Mouse (Mus musculus): ENCODE measurements around the gene Negr1.

The Negr1 gene

GRCm38 (mm10) chr3:156796061-156796691, 234.6 kb downstream of the Negr1 start:
- DNase-seq (ENCODE audit: low spot score) = no peak

GRCm38 (mm10) chr3:156799228-156799627, 237.6 kb downstream of the Negr1 start:
- no peak for DNase-seq (ENCODE audit: low spot score)

- no peak for DNase-seq (ENCODE audit: low spot score)
These were observed 248.2 kb downstream of the Negr1 start for GRCm38 (mm10) chr3:156809836-156810235.

DNA sequence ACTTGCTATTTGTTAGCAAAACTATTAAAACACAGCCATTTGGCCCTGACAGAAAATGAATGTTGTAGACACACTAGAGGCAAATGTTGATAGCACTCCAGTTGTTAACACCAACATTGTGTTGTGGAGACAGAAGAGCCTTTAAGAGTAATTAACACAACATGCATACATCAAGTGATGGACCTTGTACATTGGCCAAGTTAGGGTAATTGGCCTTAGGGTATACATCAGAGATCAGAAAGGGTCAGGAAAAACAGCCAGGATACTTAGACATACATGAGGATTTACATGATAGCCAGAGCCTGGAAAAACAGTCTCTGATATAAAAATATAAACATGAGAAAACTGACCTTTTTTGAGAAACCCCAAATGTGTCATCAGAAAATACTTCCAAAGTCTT, 255.3 kb downstream of the Negr1 start:
- no peak for DNase-seq (ENCODE audit: low spot score)

GRCm38 (mm10) chr3:156817452-156817851, 255.9 kb downstream of the Negr1 start:
- no peak for DNase-seq (ENCODE audit: low spot score)

DNA sequence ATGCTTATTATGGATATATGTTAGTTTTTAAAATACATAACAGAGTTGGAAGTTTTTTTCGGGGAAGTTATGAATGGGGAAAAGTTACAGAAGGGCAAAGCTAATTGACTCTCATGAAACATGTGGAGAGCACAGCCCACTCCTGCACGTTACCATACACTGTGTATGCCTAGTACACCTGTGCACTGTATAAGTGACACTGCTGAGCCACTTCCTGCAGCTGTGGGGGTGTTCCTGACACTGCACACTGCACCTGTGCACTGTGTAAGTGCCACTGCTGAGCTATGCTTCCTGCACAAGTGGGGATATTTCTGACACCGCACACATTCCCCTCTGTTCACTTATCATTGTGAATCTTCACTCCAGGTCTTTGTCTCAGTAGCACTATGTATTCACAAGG, 261.4 kb downstream of the Negr1 start:
- DNase-seq (ENCODE audit: low spot score) = no peak

GRCm38 (mm10) chr3:156833920-156834319, 272.3 kb downstream of the Negr1 start:
- DNase-seq (ENCODE audit: low spot score) = no peak

- DNase-seq (ENCODE audit: low spot score) = no peak
These were observed 277.0 kb downstream of the Negr1 start for GRCm38 (mm10) chr3:156838550-156838949.

DNA sequence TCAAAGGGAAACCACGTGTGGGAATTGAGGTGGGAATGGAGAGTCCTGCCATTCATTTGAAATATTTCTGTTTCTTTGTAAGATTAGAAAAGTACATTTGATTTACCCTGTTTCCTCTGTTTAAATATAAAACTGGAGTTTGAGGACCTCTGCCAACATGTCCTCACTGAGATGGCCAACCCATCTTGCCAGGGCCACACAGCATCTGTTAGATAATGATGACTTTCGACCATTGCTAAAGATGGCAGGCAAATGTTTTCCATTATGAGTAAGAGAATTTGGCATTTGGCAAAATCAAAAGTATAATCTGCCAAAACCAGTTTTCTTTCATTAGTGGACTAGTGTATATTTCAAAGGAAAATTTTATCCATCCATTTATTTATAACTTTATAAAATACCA, 286.8 kb downstream of the Negr1 start:
- DNase-seq (ENCODE audit: low spot score) = no peak

GRCm38 (mm10) chr3:156851921-156852320, 290.3 kb downstream of the Negr1 start:
- peak; percentile 23 for DNase-seq (ENCODE audit: low spot score)

DNA sequence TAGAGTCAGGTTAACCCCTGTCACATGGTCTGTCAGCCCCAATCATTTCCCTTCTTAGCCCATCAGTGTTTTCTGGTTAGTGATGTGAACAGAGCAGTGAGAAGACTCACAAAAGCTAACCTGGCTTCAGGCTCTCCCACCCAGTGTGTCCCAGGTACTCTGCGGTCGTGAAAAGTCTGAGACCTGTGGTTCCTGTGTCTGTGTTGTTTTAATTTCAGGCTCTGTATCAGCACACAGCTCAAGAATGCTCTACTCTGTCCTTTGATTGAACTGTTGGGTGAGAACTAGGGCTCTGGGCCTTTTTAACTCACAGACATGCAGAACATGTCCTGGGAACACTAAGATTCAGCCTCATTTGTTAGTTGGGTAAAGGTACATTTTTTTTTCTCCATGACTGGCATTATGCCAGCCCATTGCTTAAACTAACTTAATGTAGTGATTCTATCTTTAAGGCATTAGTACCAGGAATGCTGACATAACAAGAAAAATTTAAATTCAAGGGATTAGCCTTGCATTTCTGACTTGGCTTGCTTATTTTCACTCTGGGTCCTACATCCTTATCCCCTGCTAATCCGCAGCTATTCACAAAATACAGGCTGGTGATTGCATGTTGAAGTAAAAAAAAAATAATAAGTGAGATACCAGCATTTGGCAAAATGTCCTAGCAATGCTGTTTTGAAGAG, 308.8 kb downstream of the Negr1 start:
- DNase-seq (ENCODE audit: low spot score) = no peak

DNA sequence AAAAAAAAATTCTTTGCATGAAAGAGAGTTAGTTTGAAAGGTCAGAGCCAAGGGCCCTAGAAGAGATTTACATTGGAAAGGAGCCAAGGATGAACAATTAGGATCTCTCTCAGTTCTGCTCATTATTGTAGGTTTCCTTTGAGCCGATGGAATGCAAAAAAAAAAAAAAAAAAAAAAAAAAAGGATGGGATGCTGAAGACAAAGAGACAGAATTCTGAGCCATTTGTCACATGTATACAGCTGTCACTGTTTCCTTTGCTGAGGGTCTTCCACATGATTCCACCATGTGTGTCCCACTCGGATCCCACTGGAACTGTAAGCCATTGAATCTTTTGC, 309.3 kb downstream of the Negr1 start:
- no peak for DNase-seq (ENCODE audit: low spot score)

DNA sequence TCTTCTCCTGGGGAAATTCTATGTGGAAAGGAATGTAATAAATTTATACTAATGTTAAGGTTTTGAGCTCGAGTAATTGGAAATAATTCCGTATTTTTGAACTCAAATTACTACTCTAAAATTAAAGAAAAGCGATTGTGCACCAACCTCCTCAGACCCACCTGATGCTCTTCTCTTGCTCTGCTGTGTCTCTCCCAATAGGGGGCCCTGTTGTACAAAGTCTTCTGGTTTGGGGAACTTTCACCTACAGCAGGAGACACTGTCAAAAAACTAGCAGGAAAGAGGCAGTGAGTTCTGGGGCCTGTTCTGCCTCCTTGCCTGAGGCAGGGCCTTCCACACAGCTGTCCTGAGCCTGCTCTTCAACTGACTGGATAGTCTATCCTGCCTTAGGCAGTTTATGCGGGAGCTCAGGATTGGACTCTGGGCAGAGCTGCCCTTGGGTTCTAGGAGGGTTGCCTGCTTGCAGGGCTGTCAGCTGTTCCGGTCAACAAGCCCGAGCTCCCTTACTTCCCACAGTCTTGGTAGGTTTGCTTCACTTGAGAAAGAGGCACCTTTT, 310.1 kb downstream of the Negr1 start:
- DNase-seq (ENCODE audit: low spot score) = no peak

DNA sequence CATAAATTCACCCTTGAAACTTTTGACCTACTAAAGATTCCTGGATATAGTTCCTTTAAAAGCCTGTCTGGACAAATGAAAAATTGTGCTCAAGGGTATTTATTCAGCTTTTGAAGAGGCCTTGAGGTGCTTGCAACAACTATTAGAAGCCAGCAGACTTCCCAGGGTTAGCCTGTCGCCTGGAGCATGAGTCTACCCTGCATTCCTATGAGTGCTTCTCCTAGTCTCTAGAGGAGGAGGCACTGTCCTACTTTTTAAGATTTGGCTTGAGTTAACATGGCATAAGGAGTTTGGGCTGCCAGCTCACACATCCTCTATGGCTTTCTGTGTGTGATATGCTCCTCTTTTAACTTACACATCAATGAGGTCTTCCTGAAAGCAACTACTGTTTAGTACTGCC, 315.0 kb downstream of the Negr1 start:
- no peak for DNase-seq (ENCODE audit: low spot score)

DNA sequence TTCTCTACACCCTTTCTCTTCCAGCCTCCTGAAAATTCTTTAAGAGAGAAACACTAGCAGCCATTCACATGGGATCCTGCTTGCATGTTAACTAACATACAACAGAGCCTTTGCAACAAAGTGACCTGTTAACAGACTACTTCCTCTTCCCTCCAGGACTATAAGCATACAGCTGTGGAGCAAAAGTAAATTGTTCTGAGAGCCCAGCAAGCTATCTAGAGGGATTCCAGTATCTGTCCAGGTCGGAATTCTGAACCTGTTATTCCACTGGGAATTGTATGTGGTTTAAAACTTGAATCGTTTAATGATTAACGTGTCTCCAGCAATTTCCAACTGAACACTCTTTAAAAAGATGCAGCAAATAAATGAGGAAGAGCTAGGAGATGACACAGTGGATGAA, 320.5 kb downstream of the Negr1 start:
- DNase-seq (ENCODE audit: low spot score) = no peak

DNA sequence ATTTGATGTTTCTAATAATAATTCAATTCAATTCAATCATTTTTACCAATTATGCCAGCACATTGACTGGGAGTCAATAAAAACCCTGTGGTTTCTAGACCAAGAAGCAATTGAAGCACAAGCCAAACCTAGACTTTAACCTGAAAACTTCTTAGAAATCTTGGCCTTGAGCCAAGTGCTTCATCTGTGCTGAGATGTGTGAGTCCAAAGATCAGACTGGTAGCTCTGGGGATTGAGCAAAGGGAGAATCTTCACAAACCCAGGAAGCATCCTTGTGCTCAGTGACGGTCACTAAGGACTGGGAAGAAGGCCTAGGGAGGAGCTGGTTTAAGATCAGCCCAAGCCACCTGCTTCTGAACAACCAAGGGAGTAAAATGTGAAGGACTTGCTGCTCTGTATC, 322.3 kb downstream of the Negr1 start:
- DNase-seq (ENCODE audit: low spot score) = no peak

GRCm38 (mm10) chr3:156885689-156886088, 324.1 kb downstream of the Negr1 start:
- DNase-seq (ENCODE audit: low spot score) = no peak

- no peak for DNase-seq (ENCODE audit: low spot score)
These were observed 325.3 kb downstream of the Negr1 start for GRCm38 (mm10) chr3:156886915-156887314.

GRCm38 (mm10) chr3:156890986-156891385, 329.4 kb downstream of the Negr1 start:
- no peak for DNase-seq (ENCODE audit: low spot score)

DNA sequence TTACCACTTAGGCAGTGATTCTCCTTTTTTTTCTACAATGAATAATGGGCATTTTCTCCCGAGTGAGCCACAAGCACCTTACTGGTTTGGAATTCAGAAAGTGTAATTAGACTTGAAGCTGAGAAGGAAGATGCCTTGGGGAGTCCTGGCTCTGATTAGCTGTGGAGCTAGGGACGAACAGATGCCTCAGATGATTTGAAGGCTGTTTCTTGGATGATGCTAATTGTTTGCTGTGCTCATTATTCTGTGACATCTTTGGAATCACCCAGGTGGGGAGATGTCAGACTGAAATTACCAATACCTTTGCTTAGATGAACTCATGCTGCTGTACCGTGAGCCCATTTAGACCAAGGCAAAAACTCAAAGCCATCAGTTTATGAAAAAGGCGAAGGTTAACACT, 333.7 kb downstream of the Negr1 start:
- DNase-seq (ENCODE audit: low spot score) = no peak

- no peak for DNase-seq (ENCODE audit: low spot score)
These were observed 334.5 kb downstream of the Negr1 start for GRCm38 (mm10) chr3:156896106-156896505.

DNA sequence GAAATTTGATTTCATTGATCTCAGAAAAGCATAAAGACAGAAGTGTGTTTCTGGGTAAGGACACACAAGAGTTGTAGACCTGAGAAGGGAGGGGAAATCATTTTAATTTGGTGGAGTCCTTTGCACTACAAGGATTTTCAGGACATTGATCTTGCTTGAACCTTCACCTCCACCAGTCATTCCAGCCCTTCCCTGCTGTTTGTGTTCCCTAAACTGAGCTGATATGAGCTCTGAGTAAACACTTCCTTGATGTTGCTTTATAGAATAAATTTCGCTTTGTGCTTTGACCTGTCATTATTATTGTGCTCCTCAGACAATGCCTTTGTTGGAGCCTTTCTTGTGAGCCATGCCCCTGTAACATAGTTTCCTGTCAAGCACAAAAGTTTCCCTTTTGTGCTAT, 335.0 kb downstream of the Negr1 start:
- no peak for DNase-seq (ENCODE audit: low spot score)

- no peak for DNase-seq (ENCODE audit: low spot score)
These were observed 339.5 kb downstream of the Negr1 start for GRCm38 (mm10) chr3:156901140-156901539.

Data from layer of hippocampus, adult 11-12 months (tissue).